Mouse (Mus musculus): ENCODE data around the gene Fam120a. TPM values are rescaled to one million over a fixed set of nuclear protein-coding genes. Genes with fewer than 3 reads are reported as not detected.

The Fam120a gene
- total and polyA plus RNA-seq, 3 experiments, result 66.2 to 119 (median 82.7) TPM

DNA sequence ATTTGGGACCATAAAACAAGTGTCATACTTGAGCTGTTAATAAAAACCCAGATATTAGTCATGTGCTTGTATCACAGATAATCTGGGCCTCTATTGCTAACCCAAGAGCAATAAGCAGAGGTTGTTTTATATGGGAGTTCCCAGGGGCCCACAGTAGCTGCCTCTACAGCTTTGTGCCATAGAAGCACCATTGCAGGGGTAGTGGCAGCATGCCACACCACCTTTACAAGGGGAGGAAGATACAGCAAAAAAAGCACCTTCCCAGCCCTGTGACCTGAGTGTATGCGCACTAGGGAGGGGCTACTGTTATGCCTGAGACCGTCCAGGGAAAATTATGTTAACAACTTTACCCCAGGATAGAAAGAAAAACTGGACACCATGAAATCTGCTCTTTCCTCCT lies 62.4 kb downstream of the Fam120a start:
- H3K27ac ChIP-seq (ENCODE audit: control insufficient read depth, low read depth, low read length), result no peak overlapping the region
- no peak overlapping the region for H3K4me3 ChIP-seq (ENCODE audit: control insufficient read depth in 1 of 2, insufficient read depth in 1 of 2, low read depth in 2 of 2, low read length in 2 of 2)
- DNase-seq (ENCODE audit: low read depth, low spot score), result no peak
- H3K9ac ChIP-seq (ENCODE audit: control insufficient read depth, low read depth, low read length, poor library complexity, severe bottlenecking), result no peak overlapping the region
- no peak for TF ChIP-seq MYB (IDR thresholded peaks at IDR 0.05; ENCODE audit: low read depth, low read length)
- TF ChIP-seq MAFK (IDR thresholded peaks at IDR 0.05; ENCODE audit: borderline replicate concordance, low read depth, low read length), result no peak
- TF ChIP-seq TAL1 (IDR thresholded peaks at IDR 0.05; ENCODE audit: low read length), result no peak
- no peak for TF ChIP-seq BHLHE40 (IDR thresholded peaks at IDR 0.05; ENCODE audit: borderline replicate concordance, low read depth, low read length)
- TF ChIP-seq EP300 (IDR thresholded peaks at IDR 0.05; ENCODE audit: low read depth in 1 of 2, low read length in 2 of 2), result no peak
- no peak for TF ChIP-seq ZC3H11A (IDR thresholded peaks at IDR 0.05; ENCODE audit: low read depth, low read length)
- TF ChIP-seq KAT2A (conservative IDR thresholded peaks at IDR 0.05; ENCODE audit: low read depth, low read length), result no peak
- TF ChIP-seq ZMIZ1 (IDR thresholded peaks at IDR 0.05; ENCODE audit: low read depth, low read length), result no peak
- H3K4me1 ChIP-seq (ENCODE audit: control insufficient read depth in 1 of 2, insufficient read depth in 2 of 2, low read length in 2 of 2), result no peaks in the 10 kb centered on the region
- peaks cover 0 to 19% of the 10 kb centered on the region in 2 experiments; a peak in 2 of 4 replicates for H3K36me3 ChIP-seq (ENCODE audit: control insufficient read depth in 1 of 2, insufficient read depth in 2 of 2, low read length in 2 of 2)
- no peaks in the 10 kb centered on the region for H3K9me3 ChIP-seq (replicated peaks; ENCODE audit: insufficient read depth, low read length)
- no peaks in the 10 kb centered on the region for H3K79me2 ChIP-seq (ENCODE audit: control insufficient read depth, insufficient read depth, low read length, poor library complexity)
- H3K27me3 ChIP-seq (ENCODE audit: control insufficient read depth in 1 of 2, insufficient read depth in 2 of 2, low read length in 2 of 2), result no peaks in the 10 kb centered on the region

- no peak for TF ChIP-seq KAT2A (conservative IDR thresholded peaks at IDR 0.05; ENCODE audit: low read depth, low read length)
- TF ChIP-seq TBP (IDR thresholded peaks at IDR 0.05; ENCODE audit: low read depth, low read length), result no peak
- no peak for TF ChIP-seq UBTF (IDR thresholded peaks at IDR 0.05; ENCODE audit: borderline replicate concordance, insufficient read depth, low read depth, low read length)
- TF ChIP-seq EP300 (IDR thresholded peaks at IDR 0.05; ENCODE audit: low read depth in 1 of 2, low read length in 2 of 2), result 0 out of 4 replicates have a peak, but pooled peaks of 1 of the 2 experiments have one; percentile 15
- TF ChIP-seq USF2 (IDR thresholded peaks at IDR 0.05; ENCODE audit: borderline replicate concordance in 1 of 2, insufficient read depth in 1 of 2, low read depth in 1 of 2, low read length in 2 of 2), result no peak
- peak; percentile 37; the same call in 1 of the 2 replicates for TF ChIP-seq GATA1 (IDR thresholded peaks at IDR 0.05; ENCODE audit: low read depth, low read length)
- TF ChIP-seq ELF1 (IDR thresholded peaks at IDR 0.05; ENCODE audit: low read depth, low read length), result no peak
- H3K27ac ChIP-seq (ENCODE audit: control insufficient read depth, low read depth, low read length), result no peak overlapping the region
- no peaks in the 10 kb centered on the region for H3K9me3 ChIP-seq (replicated peaks; ENCODE audit: insufficient read depth, low read length)
- no peaks in the 10 kb centered on the region; the same call in 1 of the 2 replicates for H3K79me2 ChIP-seq (ENCODE audit: control insufficient read depth, insufficient read depth, low read length, poor library complexity)
- H3K36me3 ChIP-seq (ENCODE audit: control insufficient read depth in 1 of 2, insufficient read depth in 2 of 2, low read length in 2 of 2), result peaks cover 13 to 32% of the 10 kb centered on the region in 2 experiments
- peak; percentile 48 for DNase-seq (ENCODE audit: low read depth, low spot score)
- no peaks in the 10 kb centered on the region for H3K27me3 ChIP-seq (ENCODE audit: control insufficient read depth in 1 of 2, insufficient read depth in 2 of 2, low read length in 2 of 2)
- peaks cover 6 to 10% of the 10 kb centered on the region in 2 experiments; a peak in 3 of 4 replicates for H3K4me1 ChIP-seq (ENCODE audit: control insufficient read depth in 1 of 2, insufficient read depth in 2 of 2, low read length in 2 of 2)
- no peak overlapping the region for H3K4me3 ChIP-seq (ENCODE audit: control insufficient read depth in 1 of 2, insufficient read depth in 1 of 2, low read depth in 2 of 2, low read length in 2 of 2)
- H3K9ac ChIP-seq (ENCODE audit: control insufficient read depth, low read depth, low read length, poor library complexity, severe bottlenecking), result no peak overlapping the region
These were observed 72.4 kb downstream of the Fam120a start for GRCm38 (mm10) chr13:48895376-48895775.

All from MEL (cell line).